Mouse (Mus musculus) retina, adult 2 months (tissue): ENCODE results near the gene Omt2a.
"Not testable (repeated sequence)": the region's sequence is repeated elsewhere in the genome, so short reads cannot be mapped to it uniquely, and the experiment has no call there.

ENCODE experiments used
- DNase-seq: peaks from one replicate; pipeline ENCODE4 v3.0.0-alpha.2; 2012; ENCODE audit warnings: low read depth, low spot score

The Omt2a gene

DNA sequence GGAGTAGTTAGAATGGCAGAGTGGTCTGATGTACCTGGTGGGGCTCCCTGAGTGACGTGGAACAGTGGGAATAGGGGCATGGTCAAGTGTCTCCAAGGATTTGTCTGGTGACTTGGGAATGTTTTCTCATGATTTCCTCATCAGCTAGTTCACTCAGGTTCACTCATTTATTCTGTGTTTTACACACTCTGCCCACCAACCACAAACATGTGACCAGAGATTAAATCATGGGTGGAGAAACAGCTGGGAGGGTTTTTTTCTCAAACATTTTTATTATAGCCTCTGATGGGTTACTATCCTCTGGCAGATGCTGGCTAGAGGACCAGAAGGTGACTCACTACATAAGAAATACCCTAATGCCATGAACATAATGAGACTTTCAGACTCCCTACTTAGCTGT is 16.4 kb downstream of the Omt2a start:
- DNase-seq, result no peak

GRCm38 (mm10) chr9:78296089-78296488 is 18.5 kb downstream of the Omt2a start:
- peak; percentile 16 for DNase-seq

DNA sequence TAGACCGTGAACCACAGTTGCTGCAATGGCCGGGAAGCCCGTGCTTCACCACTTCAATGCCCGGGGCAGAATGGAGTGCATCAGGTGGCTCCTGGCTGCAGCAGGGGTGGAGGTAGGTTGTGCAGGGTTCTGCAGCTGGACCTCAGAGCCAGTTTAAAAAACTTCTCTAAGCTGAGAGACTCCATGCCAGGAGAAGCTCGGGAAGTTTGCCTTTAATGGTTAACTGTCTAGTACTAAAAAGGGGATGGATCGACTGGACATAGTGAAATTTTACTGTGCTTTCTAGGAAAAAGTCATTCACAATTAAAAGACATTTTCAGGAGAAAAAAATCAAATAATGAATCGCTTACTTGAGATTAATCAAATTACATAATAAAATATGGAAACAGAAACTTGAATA is 19.8 kb downstream of the Omt2a start:
- not testable (repeated sequence) for DNase-seq

DNA sequence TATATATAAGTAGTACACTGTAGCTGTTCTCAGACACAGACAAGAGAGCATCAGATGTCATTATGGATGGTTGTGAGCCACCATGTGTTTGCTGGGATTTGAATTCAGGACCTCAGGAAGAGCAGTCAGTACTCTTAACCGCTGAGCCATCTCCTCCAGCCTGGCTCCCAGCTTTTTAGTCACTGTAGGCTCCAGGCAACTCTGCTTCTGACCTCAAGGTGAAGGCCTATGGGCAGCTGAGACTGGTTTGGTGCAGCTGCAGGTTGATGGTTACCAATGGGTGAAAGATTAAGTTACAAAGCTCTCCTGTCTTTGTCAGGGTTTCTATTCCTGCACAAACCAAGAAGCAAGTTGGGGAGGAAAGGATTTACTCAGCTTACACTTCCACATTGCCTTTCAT is 20.9 kb downstream of the Omt2a start:
- not testable (repeated sequence) for DNase-seq

GRCm38 (mm10) chr9:78292462-78292861 is 22.1 kb downstream of the Omt2a start:
- DNase-seq, result not testable (repeated sequence)

- DNase-seq, result not testable (repeated sequence)
Measured at GRCm38 (mm10) chr9:78289723-78290122, 24.9 kb downstream of the Omt2a start, which contains the start of gene Gm10639. Gene Gm10639 (plus strand): TSS chr9:78289923.

DNA sequence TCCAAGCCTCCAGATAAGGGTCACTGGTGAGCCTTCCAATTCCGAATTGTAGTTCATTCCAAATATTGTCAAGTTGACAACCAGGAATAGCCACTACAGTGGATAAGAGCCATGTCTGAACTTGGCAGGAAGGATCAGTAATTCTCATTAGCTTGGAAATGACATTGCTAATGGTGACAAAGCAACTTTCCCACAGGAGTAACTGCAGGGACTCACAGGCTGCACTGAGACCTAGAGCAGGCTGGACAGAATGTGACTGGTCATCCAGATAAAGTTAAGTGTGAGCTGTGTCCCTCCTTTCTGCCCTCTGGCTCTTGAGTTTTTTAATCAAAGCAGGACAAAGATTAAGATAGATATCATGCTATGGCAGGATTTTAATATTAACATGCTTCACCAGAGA is 25.5 kb downstream of the Omt2a start:
- not testable (repeated sequence) for DNase-seq

DNA sequence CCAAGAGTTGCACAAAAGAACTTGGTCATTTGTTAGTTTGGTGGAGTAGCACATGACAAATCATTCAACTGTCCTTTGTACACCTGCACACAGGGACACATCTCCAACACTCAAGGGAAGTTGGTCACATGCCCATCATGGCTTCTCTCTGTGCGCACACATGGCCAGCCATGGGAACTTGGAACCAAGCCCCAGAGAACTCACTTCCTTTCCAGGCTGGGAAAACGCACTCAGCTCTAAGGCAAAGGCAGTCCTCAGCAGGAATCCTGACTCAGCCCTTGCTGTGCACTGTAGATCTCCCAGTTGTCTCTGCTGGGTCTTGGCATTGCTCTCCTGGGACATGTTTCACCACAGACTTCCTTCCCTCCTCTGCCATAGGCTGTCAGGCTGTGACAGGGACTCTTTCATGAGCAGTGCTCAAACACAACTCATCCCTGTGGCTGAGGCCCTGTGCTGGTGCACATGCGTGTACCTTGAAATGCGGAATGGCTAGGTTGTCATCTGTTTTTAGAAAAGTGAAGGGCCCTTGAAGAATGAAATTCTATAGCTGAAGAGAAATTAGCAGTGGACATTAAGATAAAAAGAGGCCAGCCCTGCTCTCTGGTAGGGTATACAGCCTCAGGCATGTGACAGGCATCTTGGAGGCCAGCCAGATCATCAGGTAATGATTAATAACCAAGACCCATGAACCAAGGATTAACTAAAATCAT is 32.4 kb downstream of the Omt2a start:
- DNase-seq, result not testable (repeated sequence)

- not testable (repeated sequence) for DNase-seq
Measured at GRCm38 (mm10) chr9:78270945-78271344, 43.7 kb downstream of the Omt2a start.
